Mouse (Mus musculus) G1E (cell line): Measurements from ENCODE around the gene Nrip2.

Experiments used
- CTCF ChIP-seq: IDR thresholded peaks from 2 replicates; pipeline ENCODE4 v1.5.1; 2012; ENCODE audit warnings: low read depth, low read length, inconsistent platforms, mixed read lengths
- GATA1 ChIP-seq: IDR thresholded peaks from 2 replicates; pipeline ENCODE4 v1.6.1; 2012; ENCODE audit warnings: borderline replicate concordance, low read length, inconsistent platforms, mixed read lengths

DNA sequence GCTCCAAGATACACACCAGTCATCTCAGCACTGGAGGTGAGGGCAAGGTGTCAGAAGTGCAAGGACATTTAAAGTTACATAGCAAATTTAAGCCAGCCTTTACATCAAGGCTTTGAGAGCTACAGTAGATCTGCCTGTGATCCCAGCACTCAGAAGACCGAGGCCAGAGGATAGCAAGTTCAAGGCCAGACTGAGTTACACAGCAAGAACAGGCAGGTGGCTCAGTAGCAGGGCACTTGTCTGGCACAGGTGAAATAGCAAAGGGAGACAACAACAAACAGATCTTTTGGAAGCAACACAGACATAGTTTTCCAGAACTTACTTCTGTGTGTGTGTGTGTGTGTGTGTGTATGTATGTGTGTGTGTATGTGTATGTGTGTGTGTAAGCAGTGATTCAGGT lies 19.0 kb downstream of the Nrip2 start:
- TF ChIP-seq CTCF (no peak), GATA1 (no peak)
